Mouse (Mus musculus): ENCODE measurements around the gene Duox2.

- TF ChIP-seq GATA1 (IDR thresholded peaks at IDR 0.05; ENCODE audit: borderline replicate concordance, low read length), result no peak
- no peak for TF ChIP-seq FLI1 (IDR thresholded peaks at IDR 0.05; ENCODE audit: low read length)
Observed at GRCm38 (mm10) chr2:122243671-122244131, 54.5 kb downstream of the Duox2 start.
